Mouse (Mus musculus) hindbrain, postnatal 0 days (tissue): ENCODE results near the gene Sec1. TPM values are rescaled to one million over a fixed set of nuclear protein-coding genes. Genes with fewer than 3 reads are reported as not detected.

ENCODE experiments used
- ATAC-seq: fragments of 200-750 bp; cut with Nextera tagmentation; 2 replicates; pipeline ENCODE4 v1.8.0; 2017; ENCODE audit warnings: mild to moderate bottlenecking, moderate TSS enrichment, moderate library complexity
- DNase-seq: peaks from one replicate; pipeline ENCODE4 v3.0.0-alpha.2; 2015; ENCODE audit warnings: low spot score
- H3K27ac ChIP-seq: fragments of 300-500 bp; sonication (generic); 2 replicates; pipeline ENCODE4 v1.5.1; 2014; ENCODE audit warnings: mild to moderate bottlenecking
- H3K27me3 ChIP-seq: fragments of 300-500 bp; sonication (generic); 2 replicates; pipeline ENCODE4 v1.6.1; 2014; ENCODE audit warnings: low read length, mixed read lengths; ENCODE audit not compliant: insufficient read depth
- H3K36me3 ChIP-seq: fragments of 300-500 bp; sonication (generic); 2 replicates; pipeline ENCODE4 v1.6.1; 2014; ENCODE audit warnings: low read length, mixed read lengths; ENCODE audit not compliant: insufficient read depth
- H3K4me1 ChIP-seq: fragments of 300-500 bp; sonication (generic); 2 replicates; pipeline ENCODE4 v1.6.1; 2014; ENCODE audit warnings: antibody characterized with exemption, low read length, mixed read lengths; ENCODE audit not compliant: insufficient read depth
- H3K4me2 ChIP-seq: fragments of 300-500 bp; sonication (generic); 2 replicates; pipeline ENCODE4 v1.6.1; 2014; ENCODE audit warnings: low read depth, mild to moderate bottlenecking, low read length, moderate library complexity, mixed read lengths
- H3K4me3 ChIP-seq: fragments of 300-500 bp; sonication (generic); 2 replicates; pipeline ENCODE4 v1.5.1; 2014; ENCODE audit warnings: low read length
- H3K9ac ChIP-seq: fragments of 300-500 bp; sonication (generic); replicated peaks from 2 replicates; pipeline ENCODE4 v1.6.1; 2014; ENCODE audit warnings: mild to moderate bottlenecking, low read length, moderate library complexity, mixed read lengths
- H3K9me3 ChIP-seq: fragments of 300-500 bp; sonication (generic); 2 replicates; pipeline ENCODE4 v1.6.1; 2016; ENCODE audit warnings: low read length, mixed read lengths
- CTCF ChIP-seq: IDR thresholded peaks from 2 replicates; pipeline ENCODE4 v1.5.1; 2016; ENCODE audit warnings: antibody characterized with exemption, control low read depth, low read depth
- WGBS: fragments of 180-500 bp; shearing (Covaris S2); extraction: QIAGEN DNeasy Blood & Tissue Kit; methylation state at CpG from one replicate; pipeline ENCODE4 v1.1.7; 2014; 5-methylcytosine and 5-hydroxymethylcytosine counted together
- polyA plus RNA-seq: library from polyadenylated mRNA; unstranded; fragments of >200 nt; fragmentation: Nextera tagmentation; extraction: Ambion mirVana; gene quantifications from 2 replicates; pipeline ENCODE4 v1.2.1, GENCODE M21; 2015
- total RNA-seq: library from RNA; depleted of rRNA; stranded (reverse); fragments of >200 nt; gene quantifications from 2 replicates; pipeline ENCODE4 v1.2.3, GENCODE M21; 2014

The Sec1 gene
- total and polyA plus RNA-seq, 2 experiments from 2014 or later, result 0.35 to 0.68 TPM

- Histone ChIP-seq H3K9me3 (no peaks in the 10 kb centered on the region), H3K4me3 (no peak overlapping the region), H3K4me1 (no peaks in the 10 kb centered on the region), H3K36me3 (no peaks in the 10 kb centered on the region), H3K27ac (no peak overlapping the region), H3K9ac (no peak overlapping the region), H3K27me3 (no peaks in the 10 kb centered on the region), H3K4me2 (no peak overlapping the region)
- ATAC-seq (no peak), DNase-seq (no peak)
- 86% methylated on average over 8 of the region's 8 CpGs for WGBS
- no peak for TF ChIP-seq CTCF
Measured at GRCm38 (mm10) chr7:45681046-45681736, 13.0 kb downstream of the Sec1 start.

GRCm38 (mm10) chr7:45679966-45680621 lies 14.1 kb downstream of the Sec1 start:
- WGBS, result 64% methylated on average over 14 of the region's 14 CpGs
- H3K27me3 ChIP-seq, result no peaks in the 10 kb centered on the region
- no peaks in the 10 kb centered on the region for H3K36me3 ChIP-seq
- no peaks in the 10 kb centered on the region for H3K9me3 ChIP-seq
- H3K4me1 ChIP-seq, result no peaks in the 10 kb centered on the region
- no peak overlapping the region for H3K9ac ChIP-seq
- no peak overlapping the region for H3K27ac ChIP-seq
- DNase-seq (no peak), ATAC-seq (no peak)
- H3K4me2 ChIP-seq, result no peak overlapping the region
- no peak for TF ChIP-seq CTCF
- no peak overlapping the region for H3K4me3 ChIP-seq

GRCm38 (mm10) chr7:45678513-45678912 lies 15.7 kb downstream of the Sec1 start:
- ATAC-seq (no peak), DNase-seq (no peak)
- H3K27ac ChIP-seq, result no peak overlapping the region
- no peaks in the 10 kb centered on the region for H3K9me3 ChIP-seq
- no peak overlapping the region for H3K9ac ChIP-seq
- H3K4me2 ChIP-seq, result no peak overlapping the region
- no peak for TF ChIP-seq CTCF
- H3K4me3 ChIP-seq, result no peak overlapping the region
- H3K4me1 ChIP-seq, result no peaks in the 10 kb centered on the region
- no peaks in the 10 kb centered on the region for H3K36me3 ChIP-seq
- WGBS, result 91% methylated on average over 14 of the region's 14 CpGs
- no peaks in the 10 kb centered on the region for H3K27me3 ChIP-seq

GRCm38 (mm10) chr7:45677627-45678295 lies 16.4 kb downstream of the Sec1 start:
- Histone ChIP-seq H3K9me3 (no peaks in the 10 kb centered on the region), H3K4me3 (no peak overlapping the region), H3K27ac (no peak overlapping the region), H3K4me1 (no peaks in the 10 kb centered on the region), H3K4me2 (no peak overlapping the region), H3K27me3 (no peaks in the 10 kb centered on the region), H3K9ac (no peak overlapping the region), H3K36me3 (no peaks in the 10 kb centered on the region)
- no peak for TF ChIP-seq CTCF
- ATAC-seq (no peak), DNase-seq (no peak)
- WGBS, result 76% methylated on average over 7 of the region's 7 CpGs

GRCm38 (mm10) chr7:45668921-45669320 lies 25.3 kb downstream of the Sec1 start:
- no peaks in the 10 kb centered on the region for H3K36me3 ChIP-seq
- DNase-seq, result no peak

GRCm38 (mm10) chr7:45667761-45668160 lies 26.4 kb downstream of the Sec1 start:
- H3K27ac ChIP-seq, result no peak overlapping the region
- no peaks in the 10 kb centered on the region for H3K4me1 ChIP-seq
- TF ChIP-seq CTCF, result no peak
- H3K9me3 ChIP-seq, result no peaks in the 10 kb centered on the region
- no peaks in the 10 kb centered on the region for H3K27me3 ChIP-seq
- WGBS, result 67% methylated on average over 14 of the region's 14 CpGs
- H3K4me3 ChIP-seq, result no peak overlapping the region
- no peak for ATAC-seq
- no peak overlapping the region for H3K9ac ChIP-seq
- H3K4me2 ChIP-seq, result no peak overlapping the region
- no peaks in the 10 kb centered on the region for H3K36me3 ChIP-seq
- peak; percentile 42 for DNase-seq

More at GRCm38 (mm10) chr7:45668921-45669320, 25.3 kb downstream of the Sec1 start:
- H3K4me2 ChIP-seq, result no peak overlapping the region
- H3K4me1 ChIP-seq, result no peaks in the 10 kb centered on the region
- ATAC-seq, result no peak
- WGBS, result 97% methylated on average over 9 of the region's 9 CpGs
- no peaks in the 10 kb centered on the region for H3K27me3 ChIP-seq
- no peak overlapping the region for H3K4me3 ChIP-seq
- TF ChIP-seq CTCF, result peak; percentile 24; the same call in 1 of the 2 replicates
- no peaks in the 10 kb centered on the region for H3K9me3 ChIP-seq
- H3K27ac ChIP-seq, result no peak overlapping the region
- no peak overlapping the region for H3K9ac ChIP-seq

- 86% methylated on average over 7 of the region's 7 CpGs for WGBS
- DNase-seq, result no peak
- Histone ChIP-seq H3K4me1 (no peaks in the 10 kb centered on the region), H3K9me3 (no peaks in the 10 kb centered on the region), H3K27ac (no peak within 1 kb of the TSS), H3K27me3 (no peaks in the 10 kb centered on the region), H3K36me3 (no peaks in the 10 kb centered on the region), H3K4me2 (no peak within 1 kb of the TSS), H3K9ac (no peak within 1 kb of the TSS), H3K4me3 (no peak within 1 kb of the TSS)
- no peak for TF ChIP-seq CTCF
- no peak for ATAC-seq
Measured at GRCm38 (mm10) chr7:45666161-45666560, 28.0 kb downstream of the Sec1 start, which contains the start of gene Fut2. Gene Fut2 (minus strand): TSS chr7:45666394.
